Mouse (Mus musculus) liver, embryonic 14.5 days (tissue): ENCODE data around the gene Srp72.

ENCODE experiments used
- CTCF ChIP-seq: IDR thresholded peaks from 2 replicates; pipeline ENCODE4 v1.5.1; 2016; ENCODE audit warnings: antibody characterized with exemption, low read depth, control low read depth
- EP300 ChIP-seq: IDR thresholded peaks from 2 replicates; pipeline ENCODE4 v1.6.1; 2016; ENCODE audit warnings: antibody characterized with exemption, low read depth

DNA sequence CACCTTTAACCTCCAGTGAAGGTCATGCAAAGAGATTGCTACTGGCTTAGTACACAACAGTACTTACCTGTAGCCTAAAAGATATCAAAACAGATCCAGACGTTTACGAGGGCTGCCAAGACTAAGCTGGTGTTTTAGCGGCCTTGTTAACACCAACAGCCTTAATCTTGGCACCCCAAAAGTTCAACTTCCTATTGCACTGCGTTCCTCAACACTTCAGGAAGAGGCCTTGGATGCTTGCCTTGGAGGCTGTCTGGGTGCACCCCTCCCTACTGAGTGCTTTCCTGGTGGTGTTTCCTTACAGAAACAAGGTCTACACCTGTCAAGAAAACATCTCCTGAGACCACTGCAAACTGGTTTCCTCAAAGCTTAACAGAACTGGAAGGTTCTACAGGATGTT, 27.3 kb upstream of the Srp72 start:
- TF ChIP-seq EP300 = no peak
- TF ChIP-seq CTCF = no peak
